11 mouse cellular contexts compared by ENCODE assay signal in the genomic region with DNA sequence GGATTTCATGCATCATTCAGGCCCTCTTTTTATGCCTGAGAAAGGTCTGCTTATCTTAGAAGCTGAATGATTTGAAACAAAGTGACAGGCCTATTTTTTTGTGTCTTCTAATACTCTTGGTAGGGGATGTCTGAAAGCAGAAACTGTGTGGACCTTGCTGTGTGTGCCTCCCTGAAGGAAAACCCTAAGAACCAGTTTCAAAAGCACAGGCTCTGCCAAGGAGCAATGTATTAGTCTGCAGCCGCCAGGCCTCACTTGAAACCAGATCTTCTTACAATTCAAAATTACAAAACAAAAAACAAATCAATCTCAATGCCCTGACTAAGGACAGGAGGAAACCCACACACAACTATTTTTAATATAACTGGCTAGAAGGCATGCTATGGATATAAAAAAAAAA. TPM values are rescaled to one million over a fixed set of nuclear protein-coding genes. Genes with fewer than 3 reads are reported as not detected.
DNase-seq lines count a peak whose midpoint lies in the region; ATAC-seq and TF ChIP-seq lines count a peak whose summit lies in the region.
"Had no signal": no experiment of that assay in that cellular context is flagged by ENCODE, and none has a peak within 500 bp of the region (broad histone marks: within the 10 kb centered on the region; RNA-seq: fewer than 3 reads in every experiment).

No protein-coding gene starts in this region.

- 23% methylated on average over 1 of the region's 1 CpGs for WGBS in intestine, embryonic 14.5 days
- WGBS in intestine, embryonic 15.5 days: 44% methylated on average over 1 of the region's 1 CpGs
- 33% methylated on average over 1 of the region's 1 CpGs for WGBS in embryonic facial prominence, embryonic 14.5 days
- WGBS in hindbrain, embryonic 14.5 days: 33% methylated on average over 1 of the region's 1 CpGs
- WGBS in midbrain, postnatal 0 days: 23% methylated on average over 1 of the region's 1 CpGs

- H3K27me3 ChIP-seq in intestine, embryonic 14.5 days (replicated peaks; ENCODE audit: control insufficient read depth, insufficient read depth, low read length): no peaks in the 10 kb centered on the region
- H3K27me3 ChIP-seq in intestine, embryonic 15.5 days (replicated peaks): no peaks in the 10 kb centered on the region
- no peaks in the 10 kb centered on the region for H3K27me3 ChIP-seq in embryonic facial prominence, embryonic 14.5 days (replicated peaks; ENCODE audit: control insufficient read depth, insufficient read depth, low read length)
- H3K27me3 ChIP-seq in hindbrain, embryonic 14.5 days (ENCODE audit: control insufficient read depth, insufficient read depth, low read length): no peaks in the 10 kb centered on the region
- H3K27me3 ChIP-seq in midbrain, postnatal 0 days (ENCODE audit: insufficient read depth, low read length): no peaks in the 10 kb centered on the region
- H3K27me3 ChIP-seq: CH12.LX; liver, embryonic 15.5 days had no signal

- H3K4me2 ChIP-seq in intestine, embryonic 14.5 days (ENCODE audit: low read length): no peak overlapping the region
- no peak overlapping the region for H3K4me2 ChIP-seq in intestine, embryonic 15.5 days (replicated peaks)
- no peak overlapping the region for H3K4me2 ChIP-seq in embryonic facial prominence, embryonic 14.5 days (ENCODE audit: low read depth, low read length)
- H3K4me2 ChIP-seq in hindbrain, embryonic 14.5 days (replicated peaks): no peak overlapping the region
- H3K4me2 ChIP-seq in midbrain, postnatal 0 days (ENCODE audit: low read depth, low read length, poor library complexity, severe bottlenecking): no peak overlapping the region
- H3K4me2 ChIP-seq: liver, embryonic 15.5 days had no signal

- no peak for TF ChIP-seq CTCF in midbrain, postnatal 0 days (IDR thresholded peaks at IDR 0.05)

- H3K36me3 ChIP-seq in intestine, embryonic 14.5 days (ENCODE audit: control insufficient read depth, insufficient read depth, low read length): no peaks in the 10 kb centered on the region
- no peaks in the 10 kb centered on the region for H3K36me3 ChIP-seq in intestine, embryonic 15.5 days
- H3K36me3 ChIP-seq in embryonic facial prominence, embryonic 14.5 days (ENCODE audit: control insufficient read depth, insufficient read depth, low read length): no peaks in the 10 kb centered on the region
- no peaks in the 10 kb centered on the region for H3K36me3 ChIP-seq in hindbrain, embryonic 14.5 days (replicated peaks; ENCODE audit: control insufficient read depth, insufficient read depth)
- no peaks in the 10 kb centered on the region for H3K36me3 ChIP-seq in midbrain, postnatal 0 days (ENCODE audit: insufficient read depth, low read length)
- H3K36me3 ChIP-seq: liver, embryonic 15.5 days had no signal

- no peak for DNase-seq in intestine, embryonic 14.5 days (ENCODE audit: low spot score)
- peak; percentile 56 for DNase-seq in embryonic facial prominence, embryonic 14.5 days (ENCODE audit: low spot score)
- no peak for DNase-seq in hindbrain, embryonic 14.5 days (ENCODE audit: low spot score)
- DNase-seq in midbrain, postnatal 0 days (ENCODE audit: low spot score): no peak
- DNase-seq in testis, postnatal 14 days (ENCODE audit: low spot score): no peak
- DNase-seq in cerebellum, postnatal 4 days (ENCODE audit: low spot score in 2 of 2): no peak
- DNase-seq in left cerebral cortex, adult 8-10 months (ENCODE audit: low spot score in 2 of 2): no peak
- DNase-seq: thymus, postnatal 36 days had no signal

- no peak overlapping the region for H3K4me3 ChIP-seq in intestine, embryonic 14.5 days (ENCODE audit: low read depth, low read length)
- no peak overlapping the region for H3K4me3 ChIP-seq in intestine, embryonic 15.5 days (replicated peaks)
- H3K4me3 ChIP-seq in embryonic facial prominence, embryonic 14.5 days (ENCODE audit: low read depth, low read length): no peak overlapping the region
- no peak overlapping the region for H3K4me3 ChIP-seq in hindbrain, embryonic 14.5 days (replicated peaks; ENCODE audit: low read length)
- H3K4me3 ChIP-seq in midbrain, postnatal 0 days (ENCODE audit: low read depth, low read length): no peak overlapping the region
- H3K4me3 ChIP-seq: liver, embryonic 15.5 days had no signal

- peak overlapping the region; percentile 65 for H3K27ac ChIP-seq in intestine, embryonic 14.5 days (ENCODE audit: low read depth)
- H3K27ac ChIP-seq in intestine, embryonic 15.5 days: no peak overlapping the region; the same call in 1 of the 2 replicates
- H3K27ac ChIP-seq in embryonic facial prominence, embryonic 14.5 days (replicated peaks; ENCODE audit: low read depth, low read length): peak overlapping the region; percentile 53
- peak overlapping the region; percentile 57 for H3K27ac ChIP-seq in hindbrain, embryonic 14.5 days
- H3K27ac ChIP-seq in midbrain, postnatal 0 days (ENCODE audit: low read depth, low read length): peak overlapping the region; percentile 67
- H3K27ac ChIP-seq: liver, embryonic 15.5 days had no signal

- H3K4me1 ChIP-seq in intestine, embryonic 14.5 days (replicated peaks; ENCODE audit: control insufficient read depth, insufficient read depth, low read length): peaks cover 5% of the 10 kb centered on the region; the same call in 1 of the 2 replicates
- no peaks in the 10 kb centered on the region for H3K4me1 ChIP-seq in intestine, embryonic 15.5 days (replicated peaks)
- H3K4me1 ChIP-seq in embryonic facial prominence, embryonic 14.5 days (ENCODE audit: control insufficient read depth, insufficient read depth, low read length): no peaks in the 10 kb centered on the region
- 0 out of 2 replicates have a peak, but pooled peaks cover 7% of the 10 kb centered on the region for H3K4me1 ChIP-seq in hindbrain, embryonic 14.5 days (replicated peaks; ENCODE audit: control insufficient read depth, insufficient read depth, low read length)
- no peaks in the 10 kb centered on the region for H3K4me1 ChIP-seq in midbrain, postnatal 0 days (ENCODE audit: insufficient read depth, low read length)
- H3K4me1 ChIP-seq: liver, embryonic 15.5 days had no signal

- H3K9me3 ChIP-seq in intestine, embryonic 14.5 days (ENCODE audit: control insufficient read depth, low read length): no peaks in the 10 kb centered on the region
- no peaks in the 10 kb centered on the region for H3K9me3 ChIP-seq in intestine, embryonic 15.5 days
- H3K9me3 ChIP-seq in embryonic facial prominence, embryonic 14.5 days (ENCODE audit: control insufficient read depth, low read length): no peaks in the 10 kb centered on the region
- H3K9me3 ChIP-seq in hindbrain, embryonic 14.5 days (ENCODE audit: control insufficient read depth, low read length): no peaks in the 10 kb centered on the region
- H3K9me3 ChIP-seq in midbrain, postnatal 0 days (ENCODE audit: low read length): no peaks in the 10 kb centered on the region
- H3K9me3 ChIP-seq: liver, embryonic 15.5 days had no signal

- ATAC-seq in intestine, embryonic 14.5 days (replicated peaks; ENCODE audit: low FRiP score, low TSS enrichment, low read depth): no peak
- no peak for ATAC-seq in intestine, embryonic 15.5 days
- ATAC-seq in embryonic facial prominence, embryonic 14.5 days (ENCODE audit: low read depth): peak; percentile 71; the same call in 1 of the 2 replicates
- ATAC-seq in hindbrain, embryonic 14.5 days (ENCODE audit: low FRiP score): no peak
- no peak for ATAC-seq in midbrain, postnatal 0 days (ENCODE audit: low FRiP score)

- no peak overlapping the region for H3K9ac ChIP-seq in intestine, embryonic 14.5 days (ENCODE audit: low read length)
- no peak overlapping the region for H3K9ac ChIP-seq in intestine, embryonic 15.5 days
- no peak overlapping the region for H3K9ac ChIP-seq in embryonic facial prominence, embryonic 14.5 days (ENCODE audit: low read depth, low read length)
- H3K9ac ChIP-seq in hindbrain, embryonic 14.5 days: no peak overlapping the region
- no peak overlapping the region for H3K9ac ChIP-seq in midbrain, postnatal 0 days (replicated peaks; ENCODE audit: low read length, poor library complexity, severe bottlenecking)
- H3K9ac ChIP-seq: liver, embryonic 15.5 days had no signal

RNA-seq across cellular contexts. Expression of gene Pmpcb, which starts 12.5 kb away (rescaled TPM):
- polyA plus RNA-seq in intestine, embryonic 14.5 days (2014; fragmentation: Nextera tagmentation; extraction: Ambion mirVana): 78.4 and 84.1 TPM in 2 replicates
- 80.7 and 88.8 TPM in 2 replicates for polyA plus RNA-seq in intestine, embryonic 15.5 days (2015; fragmentation: Nextera tagmentation; extraction: Ambion mirVana)
- 79.4 and 82.3 TPM in 2 replicates for polyA plus RNA-seq in embryonic facial prominence, embryonic 14.5 days (2014; fragmentation: Nextera tagmentation; extraction: Ambion mirVana)
- 74.8 and 82.5 TPM in 2 replicates for polyA plus RNA-seq in hindbrain, embryonic 14.5 days (2014; fragmentation: Nextera tagmentation; extraction: Ambion mirVana)
- 64.7 and 86.4 TPM in 2 replicates for total RNA-seq in midbrain, postnatal 0 days (2014; rRNA removed)
- 64.0 and 68.6 TPM in 2 replicates for polyA plus RNA-seq in midbrain, postnatal 0 days (2015; fragmentation: Nextera tagmentation; extraction: Ambion mirVana)
- total RNA-seq in left cerebral cortex, adult 8-10 months (2022): 10 to 100 TPM; 58.6 to 77.1 (median 69.3) TPM

RNA-seq across cellular contexts. Expression of gene Napepld, which starts 23.2 kb away (rescaled TPM):
- 4.2 and 5.1 TPM in 2 replicates for polyA plus RNA-seq in intestine, embryonic 14.5 days (2014; fragmentation: Nextera tagmentation; extraction: Ambion mirVana)
- polyA plus RNA-seq in intestine, embryonic 15.5 days (2015; fragmentation: Nextera tagmentation; extraction: Ambion mirVana): 3.4 TPM in 2 replicates
- 2.4 and 2.8 TPM in 2 replicates for polyA plus RNA-seq in embryonic facial prominence, embryonic 14.5 days (2014; fragmentation: Nextera tagmentation; extraction: Ambion mirVana)
- 2.3 and 3.0 TPM in 2 replicates for polyA plus RNA-seq in hindbrain, embryonic 14.5 days (2014; fragmentation: Nextera tagmentation; extraction: Ambion mirVana)
- 4.1 and 6.0 TPM in 2 replicates for total RNA-seq in midbrain, postnatal 0 days (2014; rRNA removed)
- 1.4 and 1.6 TPM in 2 replicates for polyA plus RNA-seq in midbrain, postnatal 0 days (2015; fragmentation: Nextera tagmentation; extraction: Ambion mirVana)
- 10 to 100 TPM; 11.6 to 13.2 (median 12.2) TPM for total RNA-seq in left cerebral cortex, adult 8-10 months (2022)
